Mouse (Mus musculus): ENCODE data around the gene Nsun5. TPM values are rescaled to one million over a fixed set of nuclear protein-coding genes. Genes with fewer than 3 reads are reported as not detected.

Gene Nsun5
- total RNA-seq, 2 experiments from 2014 or later, result 14.5 to 17.0 TPM

Small RNA genes within 50 kb of the gene (microRNA-seq; reads per million reads assigned to microRNA genes)
- 0.85 to 1.1 reads per million in 2 experiments for gene Mir7033

Other genes starting within 250 kb of the Nsun5 start
- 10 to 100 TPM; 12.3 to 13.5 TPM for gene Tbl2, start 220.3 kb upstream of the Nsun5 start, total RNA-seq (2021)
- 10 to 100 TPM; 30.0 to 33.1 TPM for gene Bcl7b, start 201.7 kb upstream of the Nsun5 start, total RNA-seq (2021)
- 10 to 100 TPM; 43.1 to 44.9 TPM for gene Baz1b, start 182.7 kb upstream of the Nsun5 start, total RNA-seq (2021)
- gene Fzd9, start 118.7 kb upstream of the Nsun5 start, total RNA-seq (2021), result under 1 TPM; 0.29 to 0.55 TPM
- under 1 TPM; 0.29 to 0.61 TPM for gene Fkbp6, start 19.9 kb upstream of the Nsun5 start, total RNA-seq (2021)
- gene Trim50, start 16.7 kb upstream of the Nsun5 start, total RNA-seq (2021), result not detected
- gene Pom121, start 24.6 kb downstream of the Nsun5 start, total RNA-seq (2021), result 10 to 100 TPM; 15.8 to 18.2 TPM
- 10 to 100 TPM; 45.6 to 45.9 TPM for gene Hip1, start 175.2 kb downstream of the Nsun5 start, total RNA-seq (2021)
- not detected for gene Ccl26, start 193.6 kb downstream of the Nsun5 start, total RNA-seq (2021)
- 1 to 10 TPM; 1.6 to 2.2 TPM for gene Ccl24, start 203.1 kb downstream of the Nsun5 start, total RNA-seq (2021)

All from heart, postnatal 14 days (tissue).